Mouse (Mus musculus): ENCODE measurements at regions not wholly inside any gene's neighbourhood (a gene's known extent, or its start where the extent isn't known, plus 50 kb on each side); places are given as distances from the start of the nearest gene placed in this dataset.

DNA sequence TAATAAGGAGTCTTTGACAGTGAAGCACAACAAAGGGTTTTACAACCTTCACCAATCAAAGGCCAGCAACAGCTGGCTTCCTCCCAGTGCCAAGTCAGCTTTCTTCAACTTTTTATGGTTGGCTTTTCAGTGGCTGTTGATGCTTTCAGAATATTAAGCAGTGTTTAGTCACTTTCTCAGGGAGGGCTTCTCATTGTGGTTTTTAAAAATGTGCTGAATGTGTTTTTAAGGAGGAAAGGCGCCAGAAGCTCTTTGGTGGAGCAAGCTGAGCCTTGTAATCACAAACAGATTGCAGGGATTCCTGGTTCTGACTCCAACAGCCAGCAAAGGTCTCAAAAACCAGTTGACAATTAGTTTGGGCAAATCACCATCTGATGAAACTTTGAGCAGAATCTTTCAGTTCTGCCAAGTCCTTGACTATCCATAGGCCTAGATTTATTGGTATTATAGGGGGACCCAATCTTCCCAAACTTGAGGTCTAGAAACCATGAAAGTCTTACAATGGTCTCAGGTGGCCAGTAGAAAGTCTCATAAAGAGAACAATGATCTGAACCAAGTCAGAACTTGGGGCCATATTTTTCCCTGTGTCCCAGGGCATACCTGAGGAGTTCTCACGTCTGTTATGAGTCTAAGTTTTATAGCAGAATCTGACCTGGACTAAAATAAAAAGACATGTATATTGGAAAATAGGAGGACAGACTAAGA, 251.9 kb upstream of the Cpeb2 start:
- no peak overlapping the region for H3K4me3 ChIP-seq (ENCODE audit: insufficient read depth, low read length)
- H3K4me1 ChIP-seq (ENCODE audit: control insufficient read depth, insufficient read depth, low read length), result no peaks in the 10 kb centered on the region
- no peak for TF ChIP-seq POLR2A (IDR thresholded peaks at IDR 0.05; ENCODE audit: extremely low read depth, insufficient read depth, low read length)
- no peak for TF ChIP-seq CTCF (IDR thresholded peaks at IDR 0.05; ENCODE audit: extremely low read depth, insufficient read depth, low read length)
- no peak overlapping the region for H3K27ac ChIP-seq (ENCODE audit: insufficient read depth, low read length)

- Histone ChIP-seq H3K4me3 (ENCODE audit: insufficient read depth, low read length) (no peak overlapping the region), H3K4me1 (ENCODE audit: control insufficient read depth, insufficient read depth, low read length) (no peaks in the 10 kb centered on the region), H3K27ac (ENCODE audit: insufficient read depth, low read length) (no peak overlapping the region)
- TF ChIP-seq CTCF (IDR thresholded peaks at IDR 0.05; ENCODE audit: extremely low read depth, insufficient read depth, low read length), result no peak
- TF ChIP-seq POLR2A (IDR thresholded peaks at IDR 0.05; ENCODE audit: extremely low read depth, insufficient read depth, low read length), result no peak
These were observed 246.8 kb upstream of the Cpeb2 start for GRCm38 (mm10) chr5:42986203-42986602.

- Histone ChIP-seq H3K27ac (ENCODE audit: insufficient read depth, low read length) (no peak overlapping the region), H3K4me1 (ENCODE audit: control insufficient read depth, insufficient read depth, low read length) (no peaks in the 10 kb centered on the region), H3K4me3 (ENCODE audit: insufficient read depth, low read length) (no peak overlapping the region)
- no peak for TF ChIP-seq CTCF (IDR thresholded peaks at IDR 0.05; ENCODE audit: extremely low read depth, insufficient read depth, low read length)
- no peak for TF ChIP-seq POLR2A (IDR thresholded peaks at IDR 0.05; ENCODE audit: extremely low read depth, insufficient read depth, low read length)
These were observed 245.1 kb upstream of the Cpeb2 start for GRCm38 (mm10) chr5:42987710-42988466.

DNA sequence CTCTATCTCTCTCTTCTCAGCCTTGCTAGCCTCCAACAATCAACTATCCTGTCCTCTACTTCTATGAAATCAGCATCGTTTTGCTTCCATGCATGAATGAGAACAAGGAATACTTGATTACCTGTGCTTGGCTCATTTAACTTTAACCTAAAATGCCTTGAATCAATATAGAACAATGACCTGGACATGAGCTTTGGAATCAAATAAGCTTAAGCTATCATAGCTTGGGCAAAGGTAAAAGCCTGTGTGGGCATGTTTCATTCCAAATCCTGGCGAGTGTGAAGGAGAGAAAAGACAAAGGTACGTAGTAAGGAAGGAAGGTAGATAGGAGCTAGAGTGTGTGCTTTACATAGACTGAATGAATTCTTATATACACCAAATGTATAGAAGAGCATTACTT, 243.7 kb upstream of the Cpeb2 start:
- TF ChIP-seq CTCF (IDR thresholded peaks at IDR 0.05; ENCODE audit: extremely low read depth, insufficient read depth, low read length) (no peak), POLR2A (IDR thresholded peaks at IDR 0.05; ENCODE audit: extremely low read depth, insufficient read depth, low read length) (no peak)
- no peaks in the 10 kb centered on the region for H3K4me1 ChIP-seq (ENCODE audit: control insufficient read depth, insufficient read depth, low read length)
- H3K4me3 ChIP-seq (ENCODE audit: insufficient read depth, low read length), result no peak overlapping the region
- no peak overlapping the region for H3K27ac ChIP-seq (ENCODE audit: insufficient read depth, low read length)

GRCm38 (mm10) chr5:43024006-43024593, 208.9 kb upstream of the Cpeb2 start:
- no peaks in the 10 kb centered on the region for H3K4me1 ChIP-seq (ENCODE audit: control insufficient read depth, insufficient read depth, low read length)
- H3K27ac ChIP-seq (ENCODE audit: insufficient read depth, low read length), result no peak overlapping the region
- TF ChIP-seq POLR2A (IDR thresholded peaks at IDR 0.05; ENCODE audit: extremely low read depth, insufficient read depth, low read length) (no peak), CTCF (IDR thresholded peaks at IDR 0.05; ENCODE audit: extremely low read depth, insufficient read depth, low read length) (no peak)
- H3K4me3 ChIP-seq (ENCODE audit: insufficient read depth, low read length), result no peak overlapping the region

DNA sequence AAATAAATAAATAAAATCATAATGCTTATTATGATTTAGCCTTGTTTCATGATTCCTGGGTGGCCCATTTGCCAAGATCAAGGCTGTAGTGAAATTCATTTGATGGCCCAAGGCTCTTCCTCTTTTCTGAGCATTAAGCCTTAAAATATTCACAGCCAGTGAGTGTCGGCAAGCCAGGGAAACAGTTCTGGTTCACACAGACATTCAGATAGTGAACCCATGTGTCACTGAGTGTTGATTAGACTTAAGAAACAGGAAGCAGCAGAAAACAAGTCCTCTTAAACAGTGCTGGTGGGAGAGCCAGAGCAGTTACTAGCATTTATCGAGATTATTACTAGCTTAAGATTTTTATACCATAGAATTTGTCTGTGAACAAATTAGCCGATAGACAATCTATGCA, 201.7 kb upstream of the Cpeb2 start:
- H3K4me3 ChIP-seq (ENCODE audit: insufficient read depth, low read length), result no peak overlapping the region
- no peaks in the 10 kb centered on the region for H3K4me1 ChIP-seq (ENCODE audit: control insufficient read depth, insufficient read depth, low read length)
- TF ChIP-seq POLR2A (IDR thresholded peaks at IDR 0.05; ENCODE audit: extremely low read depth, insufficient read depth, low read length), result no peak
- TF ChIP-seq CTCF (IDR thresholded peaks at IDR 0.05; ENCODE audit: extremely low read depth, insufficient read depth, low read length), result no peak
- no peak overlapping the region for H3K27ac ChIP-seq (ENCODE audit: insufficient read depth, low read length)

- Histone ChIP-seq H3K27ac (ENCODE audit: insufficient read depth, low read length) (no peak overlapping the region), H3K4me1 (ENCODE audit: control insufficient read depth, insufficient read depth, low read length) (no peaks in the 10 kb centered on the region), H3K4me3 (ENCODE audit: insufficient read depth, low read length) (no peak overlapping the region)
- no peak for TF ChIP-seq CTCF (IDR thresholded peaks at IDR 0.05; ENCODE audit: extremely low read depth, insufficient read depth, low read length)
- TF ChIP-seq POLR2A (IDR thresholded peaks at IDR 0.05; ENCODE audit: extremely low read depth, insufficient read depth, low read length), result no peak
These were observed 201.1 kb upstream of the Cpeb2 start for GRCm38 (mm10) chr5:43031916-43032315.

- Histone ChIP-seq H3K4me3 (ENCODE audit: insufficient read depth, low read length) (no peak overlapping the region), H3K4me1 (ENCODE audit: control insufficient read depth, insufficient read depth, low read length) (no peaks in the 10 kb centered on the region), H3K27ac (ENCODE audit: insufficient read depth, low read length) (no peak overlapping the region)
- no peak for TF ChIP-seq POLR2A (IDR thresholded peaks at IDR 0.05; ENCODE audit: extremely low read depth, insufficient read depth, low read length)
- no peak for TF ChIP-seq CTCF (IDR thresholded peaks at IDR 0.05; ENCODE audit: extremely low read depth, insufficient read depth, low read length)
These were observed 198.5 kb upstream of the Cpeb2 start for GRCm38 (mm10) chr5:43034421-43034820.

DNA sequence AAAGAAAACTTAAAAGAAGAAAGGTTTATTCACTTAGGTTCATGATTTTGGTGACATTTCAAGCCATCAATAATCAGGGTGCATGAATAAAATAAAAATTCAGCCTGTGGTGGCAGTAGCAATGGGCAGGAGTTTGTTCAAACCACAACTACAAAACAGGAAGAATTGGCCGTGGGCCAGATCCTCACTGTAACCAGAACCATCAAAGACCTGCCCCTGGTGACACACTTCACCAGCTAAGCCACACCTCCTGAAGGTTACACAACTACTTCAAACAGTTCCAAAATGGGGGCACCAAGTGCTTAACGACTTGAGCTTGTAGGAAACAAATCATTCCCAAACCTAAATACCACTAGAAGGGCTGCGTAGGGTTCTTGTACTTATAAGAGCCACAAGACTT, 195.4 kb upstream of the Cpeb2 start:
- TF ChIP-seq POLR2A (IDR thresholded peaks at IDR 0.05; ENCODE audit: extremely low read depth, insufficient read depth, low read length) (no peak), CTCF (IDR thresholded peaks at IDR 0.05; ENCODE audit: extremely low read depth, insufficient read depth, low read length) (no peak)
- H3K27ac ChIP-seq (ENCODE audit: insufficient read depth, low read length), result no peak overlapping the region
- no peaks in the 10 kb centered on the region for H3K4me1 ChIP-seq (ENCODE audit: control insufficient read depth, insufficient read depth, low read length)
- H3K4me3 ChIP-seq (ENCODE audit: insufficient read depth, low read length), result no peak overlapping the region

DNA sequence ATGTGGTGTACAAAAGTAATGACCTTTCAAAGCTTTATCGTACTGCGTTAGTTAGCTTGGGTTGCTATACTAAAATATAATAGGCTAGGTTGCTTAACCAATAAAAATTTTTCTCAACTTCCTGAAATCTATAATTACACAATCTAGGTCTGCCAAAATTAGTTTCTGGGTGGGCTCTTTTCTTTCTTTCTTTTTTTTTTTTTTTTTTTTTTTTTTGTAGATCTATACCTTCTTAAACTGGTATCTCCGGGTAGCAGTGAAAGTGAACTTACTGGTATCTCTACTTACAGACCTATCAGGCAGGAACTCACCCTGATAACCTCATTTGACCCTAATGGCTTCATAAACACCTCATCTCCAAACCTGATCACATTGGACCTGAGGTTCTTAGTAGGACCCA, 193.4 kb upstream of the Cpeb2 start:
- TF ChIP-seq POLR2A (IDR thresholded peaks at IDR 0.05; ENCODE audit: extremely low read depth, insufficient read depth, low read length) (no peak), CTCF (IDR thresholded peaks at IDR 0.05; ENCODE audit: extremely low read depth, insufficient read depth, low read length) (no peak)
- Histone ChIP-seq H3K27ac (ENCODE audit: insufficient read depth, low read length) (no peak overlapping the region), H3K4me3 (ENCODE audit: insufficient read depth, low read length) (no peak overlapping the region), H3K4me1 (ENCODE audit: control insufficient read depth, insufficient read depth, low read length) (no peaks in the 10 kb centered on the region)

Measured in cortical plate, adult 2 months (tissue).